Mouse (Mus musculus) heart, adult 18-20 months (tissue): Measurements from ENCODE around the gene Mfap4. TPM values are rescaled to one million over a fixed set of nuclear protein-coding genes. Genes with fewer than 3 reads are reported as not detected.

Source experiments
- DNase-seq, 2 experiments: peaks; one replicate each; pipeline ENCODE4 v3.0.0; 2021 to 2022; ENCODE audit warnings: mixed read lengths in 1 of 2
- total RNA-seq, 2 experiments: library from RNA; stranded (reverse); gene quantifications; 2 replicates each; pipeline ENCODE4 v1.2.3; 2021

The Mfap4 gene
- total RNA-seq, 2 experiments from 2014 or later, result 12.5 to 13.3 TPM

DNA sequence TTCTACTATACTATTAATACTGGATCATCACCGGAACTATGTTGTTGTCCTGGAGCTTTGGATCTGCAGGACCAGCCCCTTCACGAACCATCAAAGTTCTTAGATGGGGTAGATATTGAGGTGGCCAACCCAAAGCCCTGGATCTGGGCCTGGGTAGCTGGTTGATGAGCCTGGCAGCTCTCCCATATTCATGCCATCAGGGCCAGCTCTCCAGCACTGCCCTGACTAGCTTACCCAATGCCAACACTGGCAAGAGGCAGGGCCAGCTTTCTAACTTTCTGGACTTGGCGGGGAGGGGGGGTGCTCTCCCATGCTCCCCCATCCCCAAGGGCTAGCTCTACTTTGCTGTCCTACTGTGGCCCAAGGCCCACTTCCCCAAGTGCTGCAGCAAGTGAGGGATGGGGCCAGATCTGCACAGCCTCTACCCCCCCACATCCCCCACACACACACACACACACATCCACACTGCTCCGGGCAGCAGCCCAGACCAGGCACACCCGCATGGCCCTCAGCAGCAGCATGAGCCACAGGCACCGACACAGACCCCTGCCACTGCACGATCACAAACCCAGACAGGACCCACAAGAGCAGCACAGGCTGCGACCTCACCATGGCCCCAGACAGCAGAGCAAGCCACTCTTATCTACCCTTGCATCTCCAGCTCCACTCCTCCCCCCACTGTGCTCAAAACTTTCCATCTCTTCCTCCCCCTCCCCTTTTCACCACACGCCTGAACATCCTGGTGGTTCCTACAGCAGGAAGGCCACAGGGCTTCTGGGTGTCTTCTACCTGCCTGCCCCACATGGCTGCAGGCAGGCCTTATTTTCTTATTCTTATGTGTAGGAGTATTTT is 3.8 kb upstream of the Mfap4 start:
- DNase-seq, result no peak

DNA sequence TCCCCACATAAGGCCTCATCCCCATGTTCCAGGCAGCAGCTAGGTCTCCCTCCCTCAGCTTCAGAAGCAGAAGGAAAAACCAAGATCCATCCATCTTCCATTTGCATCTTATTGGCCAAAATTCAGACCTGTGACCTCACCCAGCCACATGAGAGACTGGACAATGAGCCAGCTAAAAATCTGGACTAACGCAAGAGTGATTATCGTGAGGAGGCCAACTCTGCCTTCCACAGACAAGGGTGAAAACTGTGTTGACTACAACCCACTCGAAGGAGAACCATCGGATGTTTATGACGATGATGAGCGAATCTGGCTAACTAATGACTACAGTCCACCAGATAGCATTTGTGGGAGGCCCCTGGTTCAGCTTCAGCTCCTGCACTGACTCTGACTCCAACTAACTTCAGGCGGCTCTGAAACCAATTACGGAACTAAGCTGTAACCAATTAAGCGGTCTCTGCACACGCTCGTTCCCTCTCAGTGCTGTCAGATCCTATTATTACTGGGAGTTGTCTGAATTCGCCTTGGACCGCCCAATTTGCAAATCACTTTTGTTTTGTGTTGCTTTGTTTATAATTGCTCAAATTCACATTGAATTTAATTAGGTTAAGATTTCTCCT is 1.9 kb upstream of the Mfap4 start:
- DNase-seq, result no peak

DNA sequence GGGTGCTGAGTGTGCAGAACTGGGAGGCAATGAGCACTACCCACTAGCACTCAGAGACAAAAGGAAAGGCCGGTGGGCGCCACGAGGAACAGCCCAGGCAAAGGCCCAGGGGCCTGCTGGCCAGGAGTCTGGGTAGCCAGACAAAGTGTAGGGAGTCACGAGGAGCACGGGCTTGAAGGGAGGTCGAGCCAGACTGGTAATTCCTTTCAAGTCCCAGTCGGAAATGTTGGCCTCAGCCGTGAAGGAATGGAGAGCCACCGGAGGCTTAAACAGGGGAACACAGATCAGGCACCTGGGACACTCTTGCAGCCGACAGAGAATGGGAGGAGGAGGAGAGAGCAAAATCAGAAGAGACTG is 997 bp upstream of the Mfap4 start:
- no peak for DNase-seq

DNA sequence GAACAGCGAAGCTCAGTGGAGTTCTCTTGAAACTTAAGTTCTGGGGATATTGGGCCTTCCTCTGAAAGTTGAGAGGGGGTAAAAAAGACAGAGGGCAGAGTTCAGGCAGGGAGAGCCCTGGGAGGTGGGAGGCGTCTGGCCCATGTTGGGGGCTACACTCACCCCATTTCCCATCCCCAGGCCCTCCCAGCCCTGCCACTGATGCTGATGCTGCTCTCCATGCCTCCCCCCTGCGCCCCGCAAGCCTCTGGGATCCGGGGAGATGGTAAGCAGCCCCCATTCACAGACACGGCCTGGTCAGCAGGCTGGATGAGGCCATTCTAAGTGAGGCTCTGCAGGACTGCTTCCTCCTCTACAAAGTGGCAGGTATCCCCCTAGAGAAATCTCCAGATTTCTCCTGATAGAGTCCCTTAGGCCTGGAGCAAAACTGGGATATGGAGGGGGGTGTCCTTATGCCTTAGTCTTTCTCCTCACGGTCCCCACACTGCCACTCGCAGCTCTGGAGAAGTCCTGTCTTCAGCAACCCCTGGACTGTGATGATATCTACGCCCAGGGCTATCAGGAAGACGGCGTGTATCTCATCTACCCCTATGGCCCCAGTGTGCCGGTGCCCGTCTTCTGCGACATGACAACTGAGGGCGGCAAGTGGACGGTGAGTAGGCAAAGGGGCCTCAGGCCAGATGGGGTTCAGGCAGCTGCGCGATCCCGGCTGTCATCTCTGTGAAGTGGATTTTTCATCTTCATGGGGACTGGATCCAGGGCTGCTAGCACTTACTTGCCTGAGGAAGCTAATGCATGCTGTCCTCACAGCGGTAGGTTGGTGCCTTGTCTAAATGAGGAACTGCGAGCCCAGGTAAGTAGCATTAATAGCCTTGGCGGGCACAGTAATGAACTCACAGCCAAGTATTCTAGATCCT is 568 bp downstream of the Mfap4 start:
- DNase-seq, result no peak

DNA sequence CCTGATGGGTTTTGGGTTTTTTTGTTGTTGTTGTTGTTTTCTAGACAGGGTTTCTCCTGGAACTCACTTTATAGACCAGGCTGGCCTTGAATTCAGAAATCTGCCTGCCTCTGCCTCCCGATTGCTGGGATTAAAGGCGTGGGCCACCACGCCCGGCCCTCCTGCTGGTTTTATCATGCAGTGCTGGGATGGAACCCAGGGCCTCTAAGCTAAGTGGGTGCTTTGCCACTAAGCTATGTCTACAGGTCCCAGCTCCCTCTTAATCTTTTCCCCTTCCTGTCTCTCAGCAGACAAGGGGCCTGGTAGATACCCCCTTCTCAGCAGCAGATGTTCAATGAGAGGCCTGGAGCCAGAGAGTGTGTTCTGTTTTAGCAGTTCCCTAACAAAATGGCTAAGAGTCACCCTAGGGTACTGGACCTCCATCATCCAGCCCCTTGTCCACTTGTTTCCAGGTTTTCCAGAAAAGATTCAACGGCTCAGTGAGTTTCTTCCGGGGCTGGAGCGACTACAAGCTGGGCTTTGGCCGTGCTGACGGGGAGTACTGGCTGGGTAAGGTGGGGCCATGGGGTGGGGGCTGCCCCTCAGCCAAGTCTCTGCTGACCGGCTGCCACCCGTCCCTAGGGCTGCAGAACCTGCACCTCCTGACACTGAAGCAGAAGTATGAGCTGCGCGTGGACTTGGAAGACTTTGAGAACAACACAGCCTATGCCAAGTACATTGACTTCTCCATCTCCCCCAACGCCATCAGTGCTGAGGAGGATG is 1.4 kb downstream of the Mfap4 start:
- no peak for DNase-seq

DNA sequence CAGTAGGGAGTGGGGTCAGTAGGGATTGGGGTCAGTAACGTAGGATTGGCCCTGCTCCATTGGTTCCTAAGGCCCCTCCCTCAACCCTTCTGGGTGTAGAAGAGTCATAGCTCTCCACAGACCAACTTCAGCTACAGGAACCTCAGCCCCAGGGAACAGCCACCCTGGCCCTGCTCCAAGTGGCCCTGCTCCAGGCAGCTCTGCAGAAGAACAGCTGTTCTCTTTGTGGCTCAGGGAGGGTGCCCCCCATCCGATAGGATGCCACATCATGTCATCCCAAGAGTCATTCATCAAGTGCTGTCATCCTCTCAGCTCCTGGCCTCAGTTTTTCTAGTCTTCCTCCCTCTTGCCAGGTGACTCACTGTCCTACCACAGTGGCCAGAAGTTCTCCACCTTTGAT is 2.2 kb downstream of the Mfap4 start:
- peak; percentile 61 to 64 for DNase-seq

DNA sequence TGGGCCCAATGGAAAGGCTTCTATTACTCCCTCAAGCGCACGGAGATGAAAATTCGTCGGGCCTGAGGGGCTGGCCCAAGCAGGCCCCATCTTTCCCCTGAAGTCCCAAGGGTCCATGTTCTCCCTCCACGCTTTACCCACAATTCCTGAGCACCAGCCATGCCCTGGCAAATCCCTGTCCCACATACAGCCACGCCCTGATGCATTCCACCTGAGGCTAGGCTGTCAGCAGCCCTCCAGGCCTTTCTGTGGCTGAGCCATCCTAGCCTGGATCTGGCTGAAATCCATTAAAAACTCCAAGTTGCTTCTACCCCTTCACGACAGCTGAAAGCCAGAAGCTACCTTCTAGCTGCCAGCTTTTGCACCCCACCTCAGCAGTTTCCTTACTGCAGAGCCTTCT is 2.7 kb downstream of the Mfap4 start:
- DNase-seq, result no peak

DNA sequence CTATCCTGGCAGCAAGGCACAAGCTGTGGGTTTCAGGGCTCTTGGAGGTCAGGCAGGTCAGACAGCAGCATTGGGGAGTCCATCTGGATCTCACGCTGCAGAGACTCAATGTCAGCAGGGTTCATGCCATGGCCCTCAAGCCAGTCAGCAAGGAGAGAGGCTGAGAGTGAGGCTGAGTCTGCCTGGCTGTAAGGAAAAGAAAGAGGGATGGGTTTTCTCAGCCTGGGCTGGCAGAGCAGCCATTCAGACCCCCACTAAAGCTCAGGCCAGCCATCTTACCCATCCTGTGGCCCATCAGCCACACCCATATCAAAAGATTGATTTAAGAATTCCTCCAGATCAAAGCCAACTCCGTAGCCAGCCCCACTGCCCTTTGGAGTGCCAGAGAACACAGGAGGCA is 3.9 kb downstream of the Mfap4 start:
- peak in 1 of 2 experiments; percentile 1 for DNase-seq

DNA sequence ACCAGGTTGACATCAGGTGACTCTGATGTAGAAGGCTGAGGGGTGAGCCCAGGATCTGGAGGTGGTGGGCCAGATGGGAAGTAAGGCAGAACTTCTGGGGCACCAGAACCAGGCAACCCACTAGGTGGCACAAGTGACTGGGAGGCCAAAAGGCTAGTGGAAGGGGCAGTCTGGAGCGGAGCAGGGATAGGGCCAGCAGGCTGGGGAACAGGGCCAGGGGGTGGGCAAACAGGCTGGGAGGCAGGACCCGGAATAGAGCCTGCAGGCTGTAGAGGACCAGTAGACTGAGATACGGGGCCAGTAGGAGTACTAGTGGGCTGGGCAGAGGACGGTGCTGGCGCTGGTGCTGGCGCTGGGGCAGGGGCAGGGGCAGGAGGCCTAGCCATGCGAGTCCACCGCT is 4.6 kb downstream of the Mfap4 start:
- DNase-seq, result peak in 1 of 2 experiments; percentile 2

DNA sequence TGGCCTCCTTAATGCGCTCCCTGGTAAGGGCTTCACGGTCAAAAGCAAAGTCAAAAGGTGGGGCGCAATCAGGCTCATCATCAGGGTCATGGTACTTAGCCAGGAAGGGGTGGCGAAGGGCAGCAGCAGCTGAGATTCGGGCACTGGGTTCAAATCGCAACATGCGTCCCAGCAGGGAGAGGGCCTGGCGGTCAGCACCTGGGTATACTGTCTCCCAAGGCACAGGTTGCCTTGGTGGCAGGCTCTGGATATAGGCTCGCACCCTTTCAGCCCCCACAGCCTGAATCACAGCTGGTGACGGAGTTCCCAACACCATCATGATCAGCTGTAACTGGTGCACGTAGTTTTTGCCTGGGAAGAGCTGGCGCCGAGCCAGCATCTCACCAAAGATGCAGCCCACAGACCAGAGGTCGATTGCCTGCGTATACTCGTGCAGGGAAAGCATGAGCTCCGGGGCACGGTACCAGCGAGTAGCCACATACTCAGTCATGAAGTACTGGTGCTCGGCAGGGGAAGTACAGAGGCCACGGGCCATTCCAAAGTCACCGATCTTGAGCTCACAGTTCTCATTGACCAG is 5.8 kb downstream of the Mfap4 start:
- DNase-seq, result peak in 1 of 2 experiments; percentile 6

DNA sequence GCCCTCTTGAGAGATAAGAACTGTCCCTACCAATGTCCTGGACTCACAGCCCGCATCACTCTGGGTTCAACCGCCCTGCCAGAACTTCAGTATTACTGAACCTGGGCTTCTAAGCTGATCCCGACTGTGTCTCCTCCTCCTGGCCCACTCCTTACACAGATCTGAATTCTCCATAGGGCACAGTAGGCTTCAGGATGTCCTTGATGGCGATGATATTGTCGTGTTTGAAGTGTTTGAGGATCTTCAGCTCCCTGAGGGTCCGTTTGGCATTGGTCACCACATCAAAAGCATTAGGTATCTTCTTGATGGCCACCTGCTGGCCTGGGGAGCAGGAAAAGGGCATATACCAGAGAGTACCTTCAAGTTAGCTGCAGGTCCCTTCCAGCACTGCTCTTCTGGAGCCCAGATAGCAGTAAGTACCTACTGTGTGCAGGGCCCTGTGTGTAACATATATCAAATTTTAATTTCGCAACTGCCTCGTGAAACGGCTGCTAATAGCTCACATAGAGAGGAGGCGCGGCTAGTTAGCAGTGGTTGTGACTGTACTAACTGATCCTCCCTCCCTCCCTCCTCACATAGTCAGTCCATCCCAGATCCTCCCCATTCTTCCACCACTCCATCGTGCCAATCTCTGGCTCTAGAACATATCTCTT is 7.6 kb downstream of the Mfap4 start:
- DNase-seq, result no peak

DNA sequence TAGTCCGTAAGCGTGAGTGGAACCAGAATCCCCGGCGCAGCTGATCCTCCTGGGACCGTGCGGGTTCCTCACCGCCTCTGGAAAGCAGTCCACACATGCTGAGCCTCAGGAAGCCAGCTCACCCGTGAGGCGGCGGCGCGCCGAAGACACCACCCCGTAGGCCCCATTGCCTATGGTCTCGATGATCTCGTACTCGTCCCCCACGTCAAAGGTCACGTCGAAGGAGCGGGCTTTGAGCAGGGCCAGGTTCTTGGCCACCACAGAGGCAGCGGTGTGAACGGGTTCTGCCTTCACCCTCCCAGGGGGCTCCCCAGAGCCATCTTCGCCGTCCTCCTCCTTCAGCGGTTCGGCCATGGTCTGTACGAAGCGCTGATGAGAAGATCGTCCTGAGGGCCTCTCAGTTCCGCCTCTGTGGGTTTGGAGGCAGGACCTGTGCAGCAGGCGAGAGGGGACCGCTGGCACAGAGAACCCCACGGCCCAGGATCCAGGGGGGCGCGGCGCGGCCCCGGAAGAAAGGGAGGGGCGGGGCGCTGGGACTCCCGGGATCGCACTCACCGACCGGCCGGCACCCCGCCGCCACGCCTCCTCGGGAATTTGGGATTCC is 8.4 kb downstream of the Mfap4 start:
- DNase-seq, result no peak

DNA sequence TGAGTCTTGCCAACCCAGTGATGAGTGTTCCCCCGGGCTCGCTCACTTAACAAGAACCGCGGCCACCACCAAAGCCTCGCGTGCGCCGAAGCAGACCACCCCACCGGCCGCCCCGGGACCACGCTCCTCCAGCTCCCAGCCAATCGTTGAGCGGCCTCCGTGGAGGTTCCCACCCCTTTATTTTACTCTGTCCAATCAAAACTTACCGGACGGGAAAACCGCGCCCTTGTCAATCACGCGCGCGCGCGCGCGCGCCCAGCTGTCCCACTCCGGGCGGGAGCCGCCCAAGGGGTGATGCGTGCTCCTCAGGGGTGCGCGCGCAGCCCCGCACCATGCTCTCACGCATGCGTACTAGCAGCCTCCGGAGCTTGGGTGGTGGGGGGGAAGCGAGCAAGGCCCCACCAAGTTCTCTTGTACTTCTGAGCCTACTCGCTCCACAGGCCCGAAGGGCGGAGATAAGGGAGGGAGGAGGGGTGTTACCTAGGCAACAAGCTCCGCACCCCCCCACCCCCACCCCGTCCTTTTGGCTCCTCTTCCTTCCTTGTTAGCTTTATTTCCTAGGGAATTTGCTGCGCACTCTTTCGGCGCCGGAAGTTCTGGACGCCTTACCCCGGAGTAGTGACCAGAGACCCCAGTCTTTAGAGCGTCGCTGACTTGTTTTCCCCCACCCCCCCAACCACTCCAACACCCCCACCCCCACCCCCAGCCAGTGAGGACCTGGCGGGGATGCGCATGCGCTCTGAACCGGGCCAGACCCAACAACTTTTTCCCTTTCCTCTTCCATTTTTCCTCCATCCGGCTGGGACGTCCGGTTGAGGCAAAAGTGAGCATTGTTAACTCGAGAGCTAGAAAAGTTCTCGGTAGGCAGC is 9.1 kb downstream of the Mfap4 start, which contains the start of gene Mapk7:
Gene Mapk7, minus strand, starts transcription at position 278 of the 869 bp plus-strand sequence.
- peak; percentile 96 to 98 for DNase-seq

DNA sequence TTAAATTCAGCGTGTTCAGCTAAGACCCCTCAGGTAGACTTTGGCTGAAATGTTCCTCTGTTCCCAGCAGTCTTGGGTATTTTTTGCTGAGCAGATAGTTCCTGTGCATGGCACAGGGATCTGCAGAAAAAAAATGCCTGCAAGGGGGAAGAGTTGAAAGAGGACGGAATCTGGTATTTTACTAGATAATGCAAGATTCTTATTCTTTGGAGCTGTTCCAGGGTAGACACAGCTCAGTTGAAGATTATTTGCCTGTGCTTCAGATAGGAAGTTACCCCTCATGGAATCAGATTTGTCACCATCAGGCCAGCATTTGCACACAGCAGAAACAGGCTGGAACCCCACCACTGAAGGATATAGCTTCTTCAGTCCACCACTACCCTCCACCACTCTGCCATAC is 10.3 kb downstream of the Mfap4 start:
- DNase-seq, result no peak

DNA sequence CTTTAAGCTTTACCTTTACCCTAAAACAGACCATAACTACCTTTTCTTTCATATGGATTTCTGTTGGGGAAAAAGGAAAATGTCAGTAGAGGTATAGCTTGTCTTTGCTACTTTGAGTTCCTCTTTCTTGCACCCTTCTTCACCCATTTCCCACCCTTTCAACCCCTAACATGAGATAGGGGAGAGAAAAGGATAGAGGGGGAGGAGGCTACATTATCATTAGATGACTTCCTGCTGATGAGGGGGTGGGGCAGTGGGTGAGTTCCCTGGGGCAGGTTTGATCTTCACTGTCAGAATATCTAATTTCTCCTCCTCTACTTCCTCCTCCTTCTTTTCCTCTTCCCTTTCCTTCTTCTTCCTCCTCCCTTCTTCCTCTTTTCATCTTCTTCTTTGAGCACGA is 12.3 kb downstream of the Mfap4 start:
- no peak for DNase-seq

DNA sequence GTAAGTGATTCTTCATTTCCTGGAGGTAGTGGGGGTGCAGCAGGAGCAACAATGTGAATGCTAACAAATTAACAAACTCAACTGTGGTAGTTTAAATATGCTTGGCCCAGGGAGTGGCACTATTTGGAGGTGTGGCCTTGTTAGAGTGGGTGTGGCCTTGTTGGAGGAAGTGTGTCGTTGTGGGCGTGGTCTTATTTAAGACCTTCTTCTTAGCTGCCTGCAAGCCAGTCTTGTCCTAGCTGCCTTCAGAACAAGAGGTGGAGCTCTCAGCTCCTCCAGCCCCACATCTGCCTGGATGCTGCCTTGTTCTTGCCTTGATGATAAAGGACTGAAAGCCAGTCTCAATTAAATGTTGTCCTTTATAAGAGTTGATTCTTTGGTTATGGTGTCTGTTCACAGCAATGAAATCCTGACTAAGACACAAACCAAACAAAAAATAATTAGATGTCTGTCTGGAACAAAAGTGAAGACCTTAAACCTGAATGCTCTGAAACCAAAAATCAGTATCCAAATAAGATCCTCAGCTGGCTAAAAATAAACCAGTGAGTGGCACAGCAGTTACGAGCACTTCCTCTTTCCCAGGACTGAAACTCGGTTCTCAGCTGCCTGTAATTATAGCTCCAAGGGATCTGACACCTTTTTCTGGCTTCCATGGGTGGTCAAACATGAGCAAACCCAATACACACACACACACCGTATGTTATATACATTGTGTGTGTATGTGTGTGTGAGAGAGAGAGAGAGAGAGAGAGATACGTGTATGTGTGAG is 13.7 kb downstream of the Mfap4 start:
- DNase-seq, result no peak

DNA sequence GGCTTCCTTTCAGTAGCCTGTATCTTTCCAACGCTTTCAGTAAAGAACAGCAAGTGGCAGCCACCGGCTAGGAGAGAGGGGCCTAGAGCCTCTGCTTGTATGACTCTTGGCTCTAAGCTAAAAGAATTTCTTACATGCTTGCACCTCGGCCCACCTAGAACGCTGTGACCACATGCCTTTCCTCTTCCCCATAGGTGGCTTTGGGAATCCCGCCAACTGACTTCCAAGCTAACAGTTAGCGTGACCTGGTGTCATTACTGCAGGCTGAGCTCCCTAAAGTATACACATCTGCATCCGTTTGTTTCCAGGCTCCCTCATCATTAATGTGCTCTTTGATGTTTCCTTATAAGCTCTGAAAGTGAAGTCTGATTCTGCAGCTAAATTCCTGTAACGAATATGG is 18.7 kb downstream of the Mfap4 start:
- DNase-seq, result no peak

DNA sequence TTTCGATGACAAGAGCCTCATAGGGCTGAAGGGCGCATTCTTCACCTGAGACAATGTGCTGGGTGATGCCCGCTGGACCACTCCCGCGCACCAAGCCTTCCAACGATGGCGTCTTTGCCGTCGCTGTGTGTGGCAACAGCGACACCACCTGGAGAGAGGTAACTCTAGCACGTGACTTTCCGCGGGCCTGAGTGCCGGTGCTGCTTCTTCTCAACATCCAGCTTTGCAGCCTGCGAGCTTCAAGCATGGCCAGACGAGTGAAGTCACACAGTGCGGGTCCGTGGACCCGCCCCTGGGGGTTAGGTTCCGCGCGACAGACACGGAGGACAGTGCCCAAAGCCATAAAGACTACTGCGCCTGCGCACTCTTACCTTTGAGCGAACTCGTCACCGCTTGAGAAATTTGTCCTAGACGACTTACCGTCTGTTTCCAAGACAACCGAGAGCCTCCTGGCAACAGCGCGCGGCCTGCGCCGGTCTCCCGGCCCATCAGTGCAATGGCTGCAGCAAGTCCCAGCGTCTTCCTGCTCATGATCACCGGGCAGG is 19.6 kb downstream of the Mfap4 start, which contains the start of gene B9d1:
Gene B9d1, plus strand, starts transcription at position 432 of the 545 bp plus-strand sequence.
- DNase-seq, result peak; percentile 96 to 99
